Mouse (Mus musculus): ENCODE measurements around the gene Mcl1. TPM values are rescaled to one million over a fixed set of nuclear protein-coding genes. Genes with fewer than 3 reads are reported as not detected.
"Not testable (repeated sequence)": the region's sequence is repeated elsewhere in the genome, so short reads cannot be mapped to it uniquely, and the experiment has no call there.

The Mcl1 gene
- polyA plus RNA-seq, 1 experiment from 2014 or later: 54.2 TPM

GRCm38 (mm10) chr3:95662724-95663449, 4.3 kb downstream of the Mcl1 start:
- 82% methylated on average over 7 of the region's 7 CpGs for WGBS
- Histone ChIP-seq H3K9me3 (no peaks in the 10 kb centered on the region), H3K9ac (no peak overlapping the region), H3K27ac (no peak overlapping the region), H3K4me1 (replicated peaks) (peaks cover 71% of the 10 kb centered on the region), H3K4me2 (peak overlapping the region; percentile 63), H3K4me3 (no peak overlapping the region), H3K27me3 (no peaks in the 10 kb centered on the region), H3K36me3 (peaks cover 44% of the 10 kb centered on the region)
- ATAC-seq (ENCODE audit: low FRiP score): no peak

- Histone ChIP-seq H3K27ac (no peak overlapping the region), H3K27me3 (no peaks in the 10 kb centered on the region), H3K4me2 (no peak overlapping the region), H3K4me1 (replicated peaks) (peaks cover 74% of the 10 kb centered on the region), H3K4me3 (no peak overlapping the region), H3K9me3 (no peaks in the 10 kb centered on the region), H3K9ac (no peak overlapping the region), H3K36me3 (peaks cover 45% of the 10 kb centered on the region)
- WGBS: 85% methylated on average over 2 of the region's 2 CpGs
- no peak for ATAC-seq (ENCODE audit: low FRiP score)
Observed at GRCm38 (mm10) chr3:95663486-95663885, 4.9 kb downstream of the Mcl1 start.

GRCm38 (mm10) chr3:95663969-95664608, 5.5 kb downstream of the Mcl1 start:
- Histone ChIP-seq H3K27me3 (no peaks in the 10 kb centered on the region), H3K4me1 (replicated peaks) (peaks cover 77% of the 10 kb centered on the region), H3K9me3 (no peaks in the 10 kb centered on the region), H3K4me3 (no peak overlapping the region), H3K27ac (no peak overlapping the region; the same call in 1 of the 2 replicates), H3K9ac (no peak overlapping the region), H3K36me3 (peaks cover 48% of the 10 kb centered on the region), H3K4me2 (no peak overlapping the region)
- WGBS: 98% methylated on average over 3 of the region's 3 CpGs
- no peak for ATAC-seq (ENCODE audit: low FRiP score)

- Histone ChIP-seq H3K36me3 (peaks cover 55% of the 10 kb centered on the region), H3K27ac (no peak overlapping the region), H3K4me1 (replicated peaks) (peaks cover 77% of the 10 kb centered on the region), H3K9ac (no peak overlapping the region), H3K4me3 (no peak overlapping the region), H3K4me2 (no peak overlapping the region), H3K9me3 (no peaks in the 10 kb centered on the region), H3K27me3 (no peaks in the 10 kb centered on the region)
- no peak for ATAC-seq (ENCODE audit: low FRiP score)
- WGBS: 90% methylated on average over 4 of the region's 4 CpGs
Observed at GRCm38 (mm10) chr3:95664940-95665352, 6.4 kb downstream of the Mcl1 start.

- Histone ChIP-seq H3K27me3 (no peaks in the 10 kb centered on the region), H3K4me2 (no peak overlapping the region), H3K36me3 (peaks cover 47% of the 10 kb centered on the region), H3K9me3 (no peaks in the 10 kb centered on the region), H3K4me3 (no peak overlapping the region), H3K27ac (peak overlapping the region; percentile 14; the same call in 1 of the 2 replicates), H3K4me1 (replicated peaks) (peaks cover 67% of the 10 kb centered on the region), H3K9ac (no peak overlapping the region)
- 60% methylated on average over 6 of the region's 6 CpGs for WGBS
- ATAC-seq (ENCODE audit: low FRiP score): no peak
Observed at GRCm38 (mm10) chr3:95666124-95666844, 7.7 kb downstream of the Mcl1 start.

- WGBS: 63% methylated on average over 4 of the region's 4 CpGs
- ATAC-seq (ENCODE audit: low FRiP score): no peak
- Histone ChIP-seq H3K9me3 (no peaks in the 10 kb centered on the region), H3K27me3 (no peaks in the 10 kb centered on the region), H3K36me3 (peaks cover 39% of the 10 kb centered on the region), H3K4me2 (no peak overlapping the region), H3K9ac (peak overlapping the region; percentile 19; the same call in 1 of the 2 replicates), H3K4me1 (replicated peaks) (peaks cover 57% of the 10 kb centered on the region), H3K27ac (peak overlapping the region; percentile 75), H3K4me3 (no peak overlapping the region)
Observed at GRCm38 (mm10) chr3:95667521-95667920, 8.9 kb downstream of the Mcl1 start.

GRCm38 (mm10) chr3:95668026-95668425, 9.4 kb downstream of the Mcl1 start:
- H3K27me3 ChIP-seq: no peaks in the 10 kb centered on the region
- no peak overlapping the region for H3K4me3 ChIP-seq
- H3K9ac ChIP-seq: peak overlapping the region; percentile 19; the same call in 1 of the 2 replicates
- peaks cover 55% of the 10 kb centered on the region for H3K4me1 ChIP-seq (replicated peaks)
- ATAC-seq (ENCODE audit: low FRiP score): peak; percentile 41; the same call in 1 of the 2 replicates
- H3K27ac ChIP-seq: peak overlapping the region; percentile 75
- WGBS: 25% methylated on average over 7 of the region's 7 CpGs
- H3K9me3 ChIP-seq: no peaks in the 10 kb centered on the region
- H3K36me3 ChIP-seq: peaks cover 39% of the 10 kb centered on the region
- no peak overlapping the region for H3K4me2 ChIP-seq

- H3K4me3 ChIP-seq: no peak overlapping the region
- peaks cover 39% of the 10 kb centered on the region for H3K36me3 ChIP-seq
- ATAC-seq (ENCODE audit: low FRiP score): no peak
- 82% methylated on average over 7 of the region's 7 CpGs for WGBS
- peak overlapping the region; percentile 75 for H3K27ac ChIP-seq
- no peak overlapping the region for H3K4me2 ChIP-seq
- H3K4me1 ChIP-seq (replicated peaks): peaks cover 56% of the 10 kb centered on the region
- no peaks in the 10 kb centered on the region for H3K9me3 ChIP-seq
- no peak overlapping the region for H3K9ac ChIP-seq
- no peaks in the 10 kb centered on the region for H3K27me3 ChIP-seq
Observed at GRCm38 (mm10) chr3:95668589-95669308, 10.2 kb downstream of the Mcl1 start.

- peaks cover 39% of the 10 kb centered on the region for H3K36me3 ChIP-seq
- ATAC-seq (ENCODE audit: low FRiP score): no peak
- no peaks in the 10 kb centered on the region for H3K27me3 ChIP-seq
- H3K4me3 ChIP-seq: no peak overlapping the region
- WGBS: 92% methylated on average over 3 of the region's 3 CpGs
- no peak overlapping the region for H3K27ac ChIP-seq
- H3K9ac ChIP-seq: no peak overlapping the region
- peaks cover 56% of the 10 kb centered on the region for H3K4me1 ChIP-seq (replicated peaks)
- H3K9me3 ChIP-seq: no peaks in the 10 kb centered on the region
- H3K4me2 ChIP-seq: no peak overlapping the region
Observed at GRCm38 (mm10) chr3:95669309-95669665, 10.7 kb downstream of the Mcl1 start.

- not testable (repeated sequence) for H3K27ac ChIP-seq; H3K4me3 ChIP-seq; H3K27me3 ChIP-seq; ATAC-seq (ENCODE audit: low FRiP score); H3K9me3 ChIP-seq; H3K9ac ChIP-seq; H3K4me2 ChIP-seq
- Histone ChIP-seq H3K4me1 (replicated peaks) (peaks cover 58% of the 10 kb centered on the region), H3K36me3 (peaks cover 29% of the 10 kb centered on the region)
- over 99% methylated on average over 3 of the region's 3 CpGs for WGBS
Observed at GRCm38 (mm10) chr3:95670419-95670818, 11.8 kb downstream of the Mcl1 start.

GRCm38 (mm10) chr3:95671201-95671600, 12.6 kb downstream of the Mcl1 start:
- Histone ChIP-seq H3K4me1 (replicated peaks) (peaks cover 57% of the 10 kb centered on the region), H3K36me3 (peaks cover 28% of the 10 kb centered on the region), H3K9ac (no peak overlapping the region), H3K4me2 (no peak overlapping the region), H3K4me3 (no peak overlapping the region), H3K27ac (no peak overlapping the region), H3K27me3 (no peaks in the 10 kb centered on the region), H3K9me3 (no peaks in the 10 kb centered on the region)
- 95% methylated on average over 5 of the region's 5 CpGs for WGBS
- ATAC-seq (ENCODE audit: low FRiP score): no peak

GRCm38 (mm10) chr3:95672461-95672860, 13.9 kb downstream of the Mcl1 start:
- WGBS: 69% methylated on average over 3 of the region's 3 CpGs
- ATAC-seq (ENCODE audit: low FRiP score): no peak
- H3K27me3 ChIP-seq: no peaks in the 10 kb centered on the region
- H3K36me3 ChIP-seq: peaks cover 34% of the 10 kb centered on the region
- no peak overlapping the region for H3K27ac ChIP-seq
- no peaks in the 10 kb centered on the region for H3K9me3 ChIP-seq
- no peak overlapping the region for H3K4me3 ChIP-seq
- H3K4me2 ChIP-seq: no peak overlapping the region
- 0 out of 2 replicates have a peak overlapping the region, but pooled peaks have one; percentile 46 for H3K9ac ChIP-seq
- peaks cover 44% of the 10 kb centered on the region for H3K4me1 ChIP-seq (replicated peaks)
